Mouse (Mus musculus) ES-E14 (cell line): ENCODE measurements around the gene Eif3b.

Experiments used
- CHD2 ChIP-seq: IDR thresholded peaks from 2 replicates; pipeline ENCODE4 v1.6.1; 2014; ENCODE audit warnings: mild to moderate bottlenecking, low read depth, low read length, inconsistent platforms
- HCFC1 ChIP-seq: IDR thresholded peaks from 2 replicates; pipeline ENCODE4 v1.6.1; 2012; ENCODE audit warnings: low read length, inconsistent platforms, borderline replicate concordance; ENCODE audit not compliant: insufficient read depth
- MAFK ChIP-seq: IDR thresholded peaks from 2 replicates; pipeline ENCODE4 v1.6.1; 2014; ENCODE audit warnings: mild to moderate bottlenecking, low read depth, low read length, inconsistent platforms; ENCODE audit not compliant: insufficient read depth
- ZC3H11A ChIP-seq: IDR thresholded peaks from 2 replicates; pipeline ENCODE4 v1.6.1; 2012; ENCODE audit warnings: low read depth, mild to moderate bottlenecking, inconsistent platforms, low read length, borderline replicate concordance
- ZNF384 ChIP-seq: IDR thresholded peaks from 2 replicates; pipeline ENCODE4 v1.6.1; 2012; ENCODE audit warnings: low read depth, low read length, inconsistent platforms

GRCm38 (mm10) chr5:140491142-140491541, 72.0 kb downstream of the Eif3b start:
- TF ChIP-seq ZC3H11A (no peak), CHD2 (no peak), ZNF384 (no peak), HCFC1 (no peak), MAFK (no peak)
